Mouse (Mus musculus) myocyte (in vitro differentiated cells): ENCODE data around the gene Uchl5.

Experiments used
- E2F4 ChIP-seq: IDR thresholded peaks from one replicate; pipeline ENCODE4 v1.6.1; 2011; ENCODE audit warnings: mild to moderate bottlenecking, control low read depth, moderate library complexity; ENCODE audit not compliant: insufficient read depth
- MYOG ChIP-seq, 3 experiments: IDR thresholded peaks; one replicate each; pipeline ENCODE4 v1.6.1; 2011; ENCODE audit warnings: control low read depth in 2 of 3, low read depth in 2 of 3, mild to moderate bottlenecking in 2 of 3; ENCODE audit not compliant: insufficient read length in 2 of 3, control insufficient read depth in 1 of 3, insufficient read depth in 1 of 3
- POLR2A ChIP-seq: IDR thresholded peaks from one replicate; pipeline ENCODE4 v1.6.1; 2011; ENCODE audit warnings: low read depth, mild to moderate bottlenecking, control low read depth, moderate library complexity; ENCODE audit not compliant: insufficient read length
- POLR2AphosphoS2 ChIP-seq: IDR thresholded peaks from one replicate; pipeline ENCODE4 v1.6.1; 2011; ENCODE audit warnings: low read depth, control low read depth; ENCODE audit not compliant: insufficient read length
- TCF12 ChIP-seq: IDR thresholded peaks from one replicate; pipeline ENCODE4 v1.6.1; 2011; ENCODE audit warnings: mild to moderate bottlenecking, control low read depth; ENCODE audit not compliant: poor library complexity, insufficient read depth, severe bottlenecking
- USF1 ChIP-seq: IDR thresholded peaks from one replicate; pipeline ENCODE4 v1.6.1; 2011; ENCODE audit warnings: low read depth, mild to moderate bottlenecking, control low read depth, moderate library complexity

DNA sequence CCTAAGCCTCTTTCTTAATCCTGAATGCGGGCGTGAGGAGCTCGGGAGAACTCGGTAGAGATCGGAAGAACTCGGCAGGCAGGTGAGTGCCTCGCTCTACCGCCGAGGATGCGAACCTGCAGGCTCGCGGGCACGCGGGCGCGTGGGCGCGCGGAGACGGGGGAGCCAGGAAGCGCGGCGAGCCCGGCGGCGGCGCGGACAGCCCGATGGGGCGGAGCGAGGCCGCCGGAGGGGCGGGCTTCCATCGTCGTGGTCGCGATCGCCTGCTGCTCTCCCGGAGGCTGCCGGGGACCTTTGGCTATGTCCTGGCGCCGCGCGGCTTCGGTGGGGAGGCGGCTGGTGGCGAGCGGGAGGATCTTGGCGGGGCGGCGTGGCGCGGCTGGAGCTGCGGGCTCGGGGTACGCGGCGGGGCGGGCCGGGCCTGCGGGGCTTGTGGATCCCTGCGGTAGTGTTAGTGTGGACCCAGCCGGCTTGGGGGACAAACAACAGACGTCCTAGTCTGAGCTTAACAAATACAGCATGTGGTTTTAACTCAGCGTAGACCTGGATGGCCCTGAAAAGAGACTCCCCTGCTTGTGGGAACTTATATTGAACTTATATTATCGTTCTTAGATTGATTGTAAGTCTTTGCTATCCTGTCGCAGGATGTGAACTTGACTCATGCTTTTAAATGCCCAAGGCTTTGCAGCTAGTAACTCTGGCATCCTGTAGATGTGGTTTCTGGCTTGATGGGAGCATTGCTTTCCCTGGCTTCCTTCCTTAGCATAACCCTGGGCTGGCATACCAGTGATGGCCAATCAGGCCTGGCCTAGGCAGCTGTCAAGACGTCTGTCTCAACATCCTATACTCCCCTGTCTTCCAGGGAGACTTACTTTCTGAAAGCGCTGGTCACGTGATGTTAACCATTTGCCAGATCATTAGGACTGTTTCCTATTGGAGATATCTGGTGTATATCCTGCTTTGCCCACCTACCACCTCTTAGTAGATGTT lies 37.4 kb upstream of the Uchl5 start:
- TF ChIP-seq E2F4 = no peak
- peak; percentile 32 for TF ChIP-seq POLR2AphosphoS2
- peak; percentile 64 for TF ChIP-seq POLR2A
- no peak for TF ChIP-seq TCF12
- no peak for TF ChIP-seq MYOG (IDR thresholded peaks at IDR 0.05; ENCODE audit: control insufficient read depth in 1 of 3, insufficient read depth in 1 of 3, insufficient read length in 2 of 3, low read depth in 2 of 3)
- TF ChIP-seq USF1 = peak; percentile 97
